Mouse (Mus musculus) cerebellum, postnatal 10 days (tissue): ENCODE data around the gene Vgll4.

ENCODE experiments used
- DNase-seq, 2 experiments: peaks; one replicate each; pipeline ENCODE4 v3.0.0; 2021; ENCODE audit warnings: mixed read lengths in 2 of 2

Vgll4 gene

GRCm38 (mm10) chr6:114864421-114864820 lies 105.4 kb downstream of the Vgll4 start:
- no peak for DNase-seq

- DNase-seq, result peak; percentile 63 to 72
Measured at GRCm38 (mm10) chr6:114863501-114863900, 106.3 kb downstream of the Vgll4 start.

- DNase-seq, result peak; percentile 48 to 55
Measured at GRCm38 (mm10) chr6:114862046-114862445, 107.7 kb downstream of the Vgll4 start.

GRCm38 (mm10) chr6:114861591-114861990 lies 108.2 kb downstream of the Vgll4 start:
- peak; percentile 63 to 73 for DNase-seq

- no peak for DNase-seq
Measured at GRCm38 (mm10) chr6:114860677-114861568, 108.9 kb downstream of the Vgll4 start.

GRCm38 (mm10) chr6:114858722-114859053 lies 111.1 kb downstream of the Vgll4 start:
- DNase-seq, result no peak

- DNase-seq, result no peak
Measured at GRCm38 (mm10) chr6:114857996-114858721, 111.6 kb downstream of the Vgll4 start.

- DNase-seq, result no peak
Measured at GRCm38 (mm10) chr6:114856501-114856900, 113.3 kb downstream of the Vgll4 start.

GRCm38 (mm10) chr6:114855644-114856043 lies 114.2 kb downstream of the Vgll4 start:
- DNase-seq, result no peak

GRCm38 (mm10) chr6:114854368-114854767 lies 115.4 kb downstream of the Vgll4 start:
- no peak for DNase-seq

- DNase-seq, result no peak
Measured at GRCm38 (mm10) chr6:114852739-114853138, 117.1 kb downstream of the Vgll4 start.

- DNase-seq, result no peak
Measured at GRCm38 (mm10) chr6:114851688-114852087, 118.1 kb downstream of the Vgll4 start.

- DNase-seq, result no peak
Measured at GRCm38 (mm10) chr6:114849787-114850186, 120.0 kb downstream of the Vgll4 start.

- no peak for DNase-seq
Measured at GRCm38 (mm10) chr6:114848761-114849160, 121.0 kb downstream of the Vgll4 start.

- DNase-seq, result no peak
Measured at GRCm38 (mm10) chr6:114847582-114848174, 122.1 kb downstream of the Vgll4 start.

- DNase-seq, result peak in 1 of 2 experiments; percentile 49
Measured at GRCm38 (mm10) chr6:114846153-114846772, 123.5 kb downstream of the Vgll4 start.

GRCm38 (mm10) chr6:114842863-114843262 lies 126.9 kb downstream of the Vgll4 start:
- no peak for DNase-seq

- no peak for DNase-seq
Measured at GRCm38 (mm10) chr6:114842131-114842530, 127.7 kb downstream of the Vgll4 start.

GRCm38 (mm10) chr6:114840012-114840411 lies 129.8 kb downstream of the Vgll4 start:
- DNase-seq, result no peak

GRCm38 (mm10) chr6:114838872-114839271 lies 130.9 kb downstream of the Vgll4 start:
- no peak for DNase-seq

- DNase-seq, result no peak
Measured at GRCm38 (mm10) chr6:114836433-114836832, 133.4 kb downstream of the Vgll4 start.

GRCm38 (mm10) chr6:114835752-114836151 lies 134.0 kb downstream of the Vgll4 start:
- DNase-seq, result no peak

- no peak for DNase-seq
Measured at GRCm38 (mm10) chr6:114835344-114835743, 134.4 kb downstream of the Vgll4 start.
